ENCODE assay signal across 9 mouse cellular contexts in genomic region chr7:110297611-110298010, GRCm38 (mm10).
DNase-seq lines count a peak whose midpoint lies in the region; ATAC-seq and TF ChIP-seq lines count a peak whose summit lies in the region.
"Had no signal": no experiment of that assay in that cellular context is flagged by ENCODE, and none has a peak within 500 bp of the region (broad histone marks: within the 10 kb centered on the region; RNA-seq: fewer than 3 reads in every experiment).

No protein-coding gene starts in this region.

- no peak for TF ChIP-seq POLR2A in lung, adult 2 months (IDR thresholded peaks at IDR 0.05; ENCODE audit: borderline replicate concordance, extremely low read depth, low read depth, low read length)

- WGBS in lung, adult 2 months = 49% methylated on average over 4 of the region's 4 CpGs
- WGBS in hindbrain, embryonic 13.5 days = 62% methylated on average over 4 of the region's 4 CpGs

- no peak overlapping the region for H3K4me2 ChIP-seq in hindbrain, embryonic 13.5 days
- H3K4me2 ChIP-seq: liver, embryonic 15.5 days had no signal

- H3K36me3 ChIP-seq in hindbrain, embryonic 13.5 days = no peaks in the 10 kb centered on the region
- H3K36me3 ChIP-seq: liver, embryonic 15.5 days had no signal

- peak overlapping the region; percentile 48; the same call in 1 of the 2 replicates for H3K27ac ChIP-seq in hindbrain, embryonic 13.5 days
- H3K27ac ChIP-seq: liver, embryonic 15.5 days had no signal

- no peak overlapping the region for H3K9ac ChIP-seq in hindbrain, embryonic 13.5 days
- H3K9ac ChIP-seq: liver, embryonic 15.5 days had no signal

- ATAC-seq in hindbrain, embryonic 13.5 days (ENCODE audit: low FRiP score) = no peak
- ATAC-seq in CD4-positive, CD25-positive, alpha-beta regulatory T cell, adult 4 months = no peak

- no peak overlapping the region for H3K4me3 ChIP-seq in lung, adult 2 months (replicated peaks; ENCODE audit: extremely low read depth, low read depth, low read length)
- no peak overlapping the region for H3K4me3 ChIP-seq in hindbrain, embryonic 13.5 days
- H3K4me3 ChIP-seq: liver, embryonic 15.5 days had no signal

- TF ChIP-seq CTCF in lung, adult 2 months (IDR thresholded peaks at IDR 0.05; ENCODE audit: insufficient read depth, low read length) = no peak

- peak; percentile 25 for DNase-seq in embryo, embryonic 10.5 days (ENCODE audit: low spot score)
- DNase-seq in embryo, embryonic 11 days = no peak
- DNase-seq in lung, postnatal 25 days (ENCODE audit: low spot score) = peak; percentile 29
- DNase-seq in lung, adult 2 months = no peak
- peak; percentile 83 for DNase-seq in skeletal muscle tissue, adult 2 months (ENCODE audit: low read depth, low spot score)
- DNase-seq in right cerebral cortex, postnatal 36 days (ENCODE audit: low spot score in 2 of 2) = no peak

- H3K4me1 ChIP-seq in lung, adult 2 months (ENCODE audit: control insufficient read depth, insufficient read depth, low read length) = no peaks in the 10 kb centered on the region
- H3K4me1 ChIP-seq in hindbrain, embryonic 13.5 days (replicated peaks) = peaks cover 12% of the 10 kb centered on the region
- H3K4me1 ChIP-seq: liver, embryonic 15.5 days had no signal

- no peaks in the 10 kb centered on the region for H3K27me3 ChIP-seq in hindbrain, embryonic 13.5 days
- H3K27me3 ChIP-seq: liver, embryonic 15.5 days had no signal

- 0 out of 2 replicates have a peak, but pooled peaks cover 5% of the 10 kb centered on the region for H3K9me3 ChIP-seq in hindbrain, embryonic 13.5 days
- H3K9me3 ChIP-seq: liver, embryonic 15.5 days had no signal

Comparison
In these comparisons a context has a peak if more than half of its experiments do, and no peak if none do; other contexts are left out.
1. DNase-seq: peak in embryo, embryonic 10.5 days (single experiment), lung, postnatal 25 days (single experiment) and skeletal muscle tissue, adult 2 months (single experiment); none in embryo, embryonic 11 days (single experiment), lung, adult 2 months (single experiment) and right cerebral cortex, postnatal 36 days (0 of 2).